Mouse (Mus musculus) spleen, postnatal 14 days (tissue): ENCODE results near the gene Pagr1a.

Experiments
- DNase-seq, 2 experiments: peaks; one replicate each; pipeline ENCODE4 v3.0.0; 2021 to 2022; ENCODE audit warnings: low spot score in 2 of 2

Pagr1a gene

DNA sequence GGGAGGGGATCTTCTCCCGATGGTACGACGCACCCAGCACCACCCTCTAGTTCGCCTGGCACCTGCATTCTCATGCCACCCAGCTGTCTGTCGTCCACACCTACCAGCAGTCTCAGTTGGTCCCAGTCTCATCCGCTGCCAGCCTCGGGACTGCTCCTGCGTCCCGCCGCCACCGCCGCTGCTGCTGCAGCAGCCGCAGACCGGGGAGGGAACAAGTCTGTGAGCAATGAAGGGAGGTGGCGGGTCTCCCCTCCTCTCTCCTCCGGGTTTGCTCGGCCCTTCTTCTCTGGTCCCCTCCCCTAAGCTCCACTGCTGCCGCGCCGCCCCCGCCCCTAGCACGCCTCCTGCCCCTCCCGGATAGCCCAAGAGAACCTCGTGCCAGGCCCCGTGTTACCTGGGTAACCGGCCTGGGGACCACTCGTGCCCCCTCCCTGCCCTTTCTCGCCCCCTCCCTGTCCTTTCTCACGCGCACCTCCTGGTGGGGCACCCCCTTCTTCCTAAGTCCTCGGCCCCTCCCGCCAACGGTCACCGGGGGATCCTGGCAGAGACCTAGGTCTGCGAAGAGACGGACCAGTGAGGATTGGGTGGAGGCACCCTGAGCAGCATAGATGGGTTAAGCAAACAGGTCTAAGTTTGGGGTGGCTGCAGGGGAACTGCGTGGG, 3.9 kb upstream of the Pagr1a start, which contains the start of the genes Gm42742 and Prrt2:
TSS of gene Gm42742 (minus strand) at position 197 of the 662 bp plus-strand sequence.
TSS of gene Prrt2 (minus strand) at position 311 of the 662 bp plus-strand sequence.
- no peak for DNase-seq

DNA sequence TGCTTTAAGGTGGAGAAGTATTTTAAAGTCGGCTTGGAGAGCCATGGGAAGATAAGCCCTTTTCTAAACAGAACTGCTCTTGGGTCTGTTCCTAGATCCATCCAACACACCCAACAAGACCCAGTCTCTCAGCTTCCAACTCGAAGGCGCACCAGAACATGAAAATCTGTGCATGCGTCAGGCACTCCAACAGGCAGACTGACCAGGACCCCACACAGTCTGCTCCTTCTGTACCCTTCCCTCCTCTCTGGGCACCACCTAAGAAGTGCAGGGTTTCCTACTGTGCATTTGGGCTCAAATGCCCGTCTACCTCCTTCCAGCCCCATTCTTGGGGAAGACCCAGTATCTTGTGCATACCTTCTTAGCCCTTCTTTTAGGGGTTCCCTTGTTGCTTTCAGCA, 3.3 kb upstream of the Pagr1a start:
- DNase-seq = no peak

DNA sequence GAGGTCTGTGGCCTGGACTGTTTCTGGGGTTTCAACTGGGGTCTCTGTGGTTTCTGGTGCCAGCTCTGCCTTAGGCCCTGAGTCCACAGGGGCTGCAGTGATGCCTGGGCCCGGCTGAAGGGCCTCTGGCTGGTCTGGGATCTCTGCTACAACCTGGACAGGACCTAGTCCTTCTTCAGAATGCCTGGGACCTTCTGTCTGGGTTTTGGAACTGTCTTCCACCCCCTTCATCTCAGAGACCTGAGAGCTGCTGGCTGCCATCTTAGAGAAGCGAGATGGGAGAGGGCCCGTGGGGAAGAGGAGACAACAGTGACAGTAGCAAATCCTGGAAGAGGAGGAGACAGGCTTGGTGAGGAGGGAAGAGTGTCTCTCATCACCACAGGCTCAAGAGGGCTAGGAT, 2.9 kb upstream of the Pagr1a start:
- no peak for DNase-seq

DNA sequence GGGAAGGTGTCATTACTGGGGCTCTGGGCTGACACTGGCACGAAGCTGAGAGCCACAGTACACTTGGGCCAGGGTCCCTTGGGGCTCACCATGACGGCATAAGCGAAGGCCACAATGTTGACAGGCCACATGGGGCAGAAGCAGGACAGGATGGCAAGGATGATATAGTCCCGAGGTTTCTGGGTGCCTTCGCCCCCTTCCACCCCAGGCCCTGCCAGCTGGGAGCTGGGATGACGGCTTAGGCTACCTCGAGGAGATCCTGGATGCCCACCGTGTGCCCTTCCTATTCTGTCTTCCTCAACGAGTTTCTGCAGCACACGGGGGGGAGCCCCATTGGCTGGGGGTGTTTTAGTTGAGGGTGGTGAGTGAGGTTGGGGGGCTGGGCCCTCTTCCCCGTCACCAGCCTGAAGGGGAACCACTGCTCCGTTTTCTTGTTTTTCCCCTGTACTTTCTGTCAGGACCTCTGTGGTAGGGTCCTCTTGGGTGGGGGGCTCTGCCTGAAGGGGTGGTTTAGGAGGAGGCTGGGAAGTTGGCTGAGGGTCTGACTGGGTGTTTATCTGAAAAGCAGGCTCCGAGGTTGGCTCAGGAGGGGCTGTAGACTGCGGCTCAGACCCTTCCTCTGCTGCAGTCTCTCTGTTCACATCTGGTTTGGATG, 2.3 kb upstream of the Pagr1a start:
- DNase-seq = no peak

DNA sequence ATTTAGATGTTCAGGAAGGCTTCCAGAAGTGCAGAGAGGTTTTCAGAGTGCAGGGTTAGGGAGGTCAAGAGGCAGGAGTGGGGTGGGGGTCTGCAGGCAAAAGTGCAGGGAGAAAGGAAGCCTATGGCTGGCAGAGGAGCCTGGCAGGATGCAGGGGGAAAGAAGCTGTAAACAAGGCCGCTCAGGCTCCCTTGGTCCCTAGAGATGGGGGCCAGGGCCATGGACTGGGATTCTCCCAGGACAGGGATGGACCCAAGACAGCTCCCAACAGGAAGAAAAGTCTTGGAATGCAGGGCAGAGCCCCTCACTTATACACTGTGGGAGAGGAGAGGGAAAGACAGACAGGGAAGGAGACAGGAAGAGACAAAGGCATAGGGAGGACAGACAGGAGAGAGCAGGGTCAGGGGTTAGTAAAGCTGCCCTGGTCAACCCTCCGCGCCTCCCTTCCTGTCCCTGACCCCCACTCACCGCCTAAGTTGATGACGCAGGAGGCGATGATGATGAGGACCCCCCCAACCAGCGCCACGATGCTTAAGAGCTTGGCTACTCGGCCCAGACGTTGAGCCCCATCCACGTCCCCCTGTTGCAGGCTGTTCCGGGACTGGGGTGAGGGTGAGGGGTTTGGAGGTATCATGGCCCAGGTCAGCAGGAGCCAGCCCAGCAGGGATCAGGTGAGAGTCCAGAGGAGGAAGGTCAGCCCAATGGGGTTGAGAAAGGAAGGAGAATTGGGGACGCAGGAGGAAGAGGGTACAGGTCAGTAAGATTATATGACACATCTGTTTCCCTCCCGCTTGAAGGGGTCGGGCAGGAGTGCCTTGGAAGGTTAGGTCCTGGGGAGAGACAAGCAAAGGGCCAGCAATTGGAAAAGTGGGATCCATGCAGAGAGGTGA, 1.5 kb upstream of the Pagr1a start:
- DNase-seq = no peak

DNA sequence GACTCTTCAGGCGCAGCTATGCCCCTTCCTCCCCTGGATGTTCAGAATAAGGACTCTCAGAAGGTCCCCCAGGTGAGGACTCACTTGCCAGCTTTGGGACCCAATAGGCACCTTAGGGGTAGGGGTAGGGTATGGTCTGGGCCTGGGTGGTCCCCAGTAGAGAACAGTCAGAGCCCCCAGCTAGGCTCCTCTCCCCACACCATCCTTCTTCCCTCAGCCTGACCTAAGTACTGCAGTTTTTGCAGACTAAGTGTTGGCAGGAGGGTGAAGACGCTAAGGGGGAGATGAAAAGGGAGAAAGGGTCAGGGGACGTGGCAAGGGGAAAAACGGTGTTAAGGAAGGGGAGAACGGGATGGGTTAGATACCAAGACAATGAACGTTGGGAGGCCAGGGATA, 796 bp upstream of the Pagr1a start:
- DNase-seq = no peak

DNA sequence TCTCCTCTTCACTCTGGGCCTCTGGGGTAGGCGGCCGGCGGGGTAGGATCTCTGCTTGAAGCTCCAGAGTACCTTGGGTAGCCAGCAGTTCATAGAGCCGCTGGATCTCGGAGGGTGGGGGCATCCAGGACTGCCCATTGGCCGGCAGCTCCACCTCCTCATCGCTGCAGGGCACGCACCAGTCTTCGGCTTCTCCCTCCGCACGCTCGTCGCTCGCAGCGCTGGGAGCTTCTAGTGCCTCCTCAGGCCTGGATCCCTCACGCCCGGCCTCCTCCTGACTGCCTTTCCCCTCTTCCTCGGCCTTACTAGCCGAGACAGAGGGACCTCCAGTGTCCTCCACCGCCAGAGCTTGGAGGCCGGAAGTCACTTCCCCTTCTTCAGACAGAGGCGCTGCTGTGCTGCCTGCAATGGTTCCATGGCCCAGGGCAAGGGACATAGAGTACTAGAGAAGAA, 640 bp downstream of the Pagr1a start:
- no peak for DNase-seq

DNA sequence TGATC, 869 bp downstream of the Pagr1a start, which contains the start of gene Pagr1b:
TSS of gene Pagr1b (minus strand) at position 4 of the 5 bp plus-strand sequence.
- no peak for DNase-seq

DNA sequence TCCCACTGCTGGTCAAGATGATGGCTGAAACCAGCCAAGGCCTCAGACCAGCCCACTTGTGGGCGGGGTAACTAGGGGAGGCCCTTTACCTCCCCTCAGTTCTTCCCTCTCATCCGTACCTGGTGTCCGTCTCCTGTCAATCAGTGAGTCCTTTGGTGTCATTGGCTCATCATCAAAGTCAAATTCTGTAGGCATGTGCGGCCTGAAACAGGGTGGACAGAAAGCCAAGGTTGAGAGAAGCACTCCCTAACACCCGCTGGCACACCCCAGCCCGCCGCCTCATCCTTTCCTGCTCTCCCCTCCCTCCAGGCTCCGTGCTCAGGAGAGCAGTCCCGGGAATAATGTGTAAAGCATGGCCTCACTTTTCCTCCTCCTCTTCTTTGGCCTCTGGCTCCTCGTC, 1.1 kb downstream of the Pagr1a start:
- no peak for DNase-seq

DNA sequence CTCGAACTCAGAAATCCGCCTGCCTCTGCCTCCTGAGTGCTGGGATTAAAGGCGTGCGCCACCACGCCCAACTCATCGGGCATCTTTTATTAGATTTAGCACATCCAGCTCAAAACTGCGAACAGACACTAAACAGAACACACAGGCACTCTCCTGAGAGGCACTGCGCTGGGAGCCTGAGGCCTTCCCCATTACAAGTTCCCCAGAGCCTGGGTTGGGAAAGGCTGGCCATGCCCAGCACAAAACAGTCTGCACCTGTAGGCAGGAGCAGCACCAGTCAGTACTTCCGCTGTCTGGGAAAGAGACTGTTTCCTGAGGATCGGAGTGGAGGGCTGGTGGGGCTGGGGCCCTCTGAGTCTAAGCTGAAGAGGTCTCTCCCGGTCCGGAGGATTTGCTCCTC, 2.2 kb downstream of the Pagr1a start:
- DNase-seq = no peak

DNA sequence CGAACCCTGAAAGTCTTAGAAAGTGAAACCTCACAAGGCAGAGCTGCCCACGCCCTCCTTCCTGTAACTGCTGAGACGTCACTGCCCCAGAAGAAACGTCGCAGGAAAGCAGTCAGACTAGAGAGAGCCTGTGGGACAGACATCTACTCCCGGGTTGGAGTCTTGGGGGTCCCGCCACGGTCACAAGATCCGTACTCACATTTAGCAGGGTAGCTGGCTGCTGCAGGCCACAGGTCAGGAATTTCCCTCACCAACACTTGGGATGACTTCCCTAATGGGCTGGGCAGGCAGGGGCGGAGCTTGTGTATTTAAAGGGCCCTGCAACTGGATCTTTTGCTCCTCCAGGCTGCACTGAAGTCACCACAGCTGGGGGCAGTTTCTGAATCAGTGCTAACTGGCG, 2.8 kb downstream of the Pagr1a start, which contains the start of gene Mvp:
TSS of gene Mvp (minus strand) at position 302 of the 400 bp plus-strand sequence.
- DNase-seq = peak in 1 of 2 experiments; percentile 48

DNA sequence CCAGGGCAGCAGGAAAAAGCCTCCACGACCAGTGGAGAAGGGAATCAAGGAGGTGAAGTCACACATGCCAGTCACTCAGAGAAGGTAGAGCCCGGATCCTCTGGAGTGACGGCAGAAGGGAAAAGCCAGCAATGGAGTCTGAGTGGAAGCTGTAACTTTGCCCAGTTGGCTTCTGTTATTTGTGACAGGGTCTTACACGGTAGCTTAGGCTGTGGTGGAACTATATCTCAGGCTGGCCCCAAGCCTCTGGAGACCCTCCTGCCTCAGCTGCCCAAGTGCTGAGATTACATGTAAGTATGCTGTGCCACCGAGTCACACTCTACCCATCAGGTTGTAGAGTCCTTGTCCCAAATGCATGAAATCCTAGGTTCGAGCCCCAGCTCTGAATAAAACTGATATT, 3.8 kb downstream of the Pagr1a start:
- no peak for DNase-seq

DNA sequence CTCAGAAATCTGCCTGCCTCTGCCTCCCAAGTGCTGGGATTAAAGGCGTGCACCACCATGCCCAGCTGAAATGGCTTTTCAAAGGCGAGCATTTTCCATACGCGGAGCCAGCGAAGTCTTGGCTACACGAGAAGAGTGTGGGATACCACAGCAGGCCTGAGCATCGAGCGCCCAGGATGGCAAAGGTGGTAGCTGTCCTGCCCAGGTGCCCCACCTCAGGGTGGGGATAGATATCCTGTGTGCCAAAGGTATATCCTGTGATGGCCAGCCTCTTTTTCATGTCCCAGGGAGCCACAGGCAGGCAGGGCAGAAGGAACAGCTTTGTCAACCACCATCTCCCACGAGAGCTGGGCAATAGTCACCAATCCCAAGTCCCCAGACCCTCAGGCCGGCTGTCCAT, 4.3 kb downstream of the Pagr1a start:
- no peak for DNase-seq

DNA sequence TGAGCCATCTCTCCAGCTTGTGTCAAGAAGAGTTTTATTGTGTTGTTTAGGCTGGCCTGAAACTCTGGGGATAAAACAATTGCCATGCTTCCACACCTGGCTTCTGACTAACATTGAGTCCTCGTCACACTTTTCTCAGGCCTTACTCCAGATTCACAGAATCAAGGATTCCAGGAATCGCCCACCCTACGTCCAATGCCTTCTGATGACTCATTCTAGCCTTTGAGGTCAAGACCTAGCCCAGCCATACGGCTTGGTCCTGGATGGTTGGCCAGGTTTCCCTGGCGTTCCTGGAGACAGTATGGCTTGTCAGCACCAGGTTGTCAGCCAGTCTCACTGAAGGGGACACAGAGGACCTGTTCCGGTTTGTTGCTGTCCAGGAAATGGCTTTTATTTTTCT, 4.8 kb downstream of the Pagr1a start:
- no peak for DNase-seq

DNA sequence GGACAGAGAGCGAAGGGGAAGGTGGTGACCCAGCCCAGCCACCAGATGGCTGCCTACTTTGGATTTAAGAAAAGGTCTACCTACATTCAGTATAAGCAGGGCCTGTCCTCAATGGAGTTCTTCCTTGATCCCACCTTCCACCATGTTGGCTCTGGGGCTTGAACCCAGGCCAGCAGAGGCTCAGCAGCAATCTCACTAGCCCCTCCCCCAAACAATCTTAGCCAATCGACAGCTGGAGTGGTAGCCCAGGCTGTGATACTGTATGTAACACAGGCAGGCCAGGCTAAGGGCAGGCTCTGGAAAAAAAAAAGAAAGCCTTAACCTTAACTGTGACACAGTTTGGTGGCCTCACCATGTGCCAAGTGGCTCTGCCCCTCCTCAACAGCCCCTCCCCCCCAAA, 5.4 kb downstream of the Pagr1a start:
- no peak for DNase-seq

DNA sequence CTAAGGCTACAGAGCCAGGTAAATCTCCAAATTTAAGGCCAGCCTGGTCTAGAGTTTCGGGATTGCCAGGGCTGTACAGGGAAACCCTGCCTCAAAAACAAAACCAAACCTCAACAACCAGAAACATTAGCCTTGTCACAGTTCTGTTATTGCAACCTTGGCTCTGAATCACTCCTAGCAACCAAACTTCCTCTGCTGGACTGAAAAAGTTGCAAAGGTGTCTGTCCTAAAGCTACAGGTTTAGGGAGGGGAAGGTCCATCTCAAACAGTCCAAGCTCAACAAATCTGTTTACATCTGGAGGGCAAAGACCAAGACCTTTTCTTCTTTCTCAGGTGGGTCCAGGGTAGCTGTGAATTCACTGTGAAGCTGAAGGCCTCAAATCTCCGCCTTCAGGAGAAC, 6.1 kb downstream of the Pagr1a start:
- DNase-seq = no peak

DNA sequence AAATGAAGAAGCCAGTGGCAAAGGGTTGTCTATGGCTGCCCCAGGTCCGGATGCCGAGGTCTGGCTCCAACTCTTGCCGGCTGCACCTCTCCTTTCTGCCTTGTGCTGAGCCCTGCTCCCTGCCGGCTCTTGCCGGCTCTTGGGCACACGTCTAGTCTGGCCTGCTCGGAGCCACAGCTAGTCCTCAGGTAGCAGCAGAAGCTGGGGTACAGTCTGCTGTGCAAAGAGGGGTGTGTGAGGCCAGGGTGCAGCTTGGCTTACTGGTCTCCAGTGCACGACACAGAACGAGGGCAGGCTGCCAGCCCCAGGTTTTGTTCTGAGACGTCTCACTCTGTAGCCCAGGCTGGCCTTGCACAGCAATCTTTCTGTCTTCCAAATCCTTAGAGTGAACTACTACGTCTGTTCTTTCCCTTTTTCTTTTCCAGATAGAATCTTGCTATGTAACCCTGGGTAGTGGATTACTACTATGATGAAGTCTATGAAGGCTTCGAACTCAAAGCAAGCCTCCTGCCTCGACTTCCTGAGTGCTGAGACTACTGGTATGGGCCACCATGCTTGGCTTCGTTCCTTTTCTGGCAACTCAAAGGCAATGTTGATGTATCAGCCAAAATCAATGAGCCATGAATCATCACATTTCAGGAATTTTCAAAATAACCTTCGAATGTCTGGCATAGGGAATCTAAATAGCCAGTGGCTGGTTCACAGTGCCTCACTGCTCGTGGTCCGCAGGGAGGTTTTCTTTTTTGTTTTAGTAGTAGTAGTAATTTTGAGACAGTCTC, 7.7 kb downstream of the Pagr1a start:
- DNase-seq = no peak

DNA sequence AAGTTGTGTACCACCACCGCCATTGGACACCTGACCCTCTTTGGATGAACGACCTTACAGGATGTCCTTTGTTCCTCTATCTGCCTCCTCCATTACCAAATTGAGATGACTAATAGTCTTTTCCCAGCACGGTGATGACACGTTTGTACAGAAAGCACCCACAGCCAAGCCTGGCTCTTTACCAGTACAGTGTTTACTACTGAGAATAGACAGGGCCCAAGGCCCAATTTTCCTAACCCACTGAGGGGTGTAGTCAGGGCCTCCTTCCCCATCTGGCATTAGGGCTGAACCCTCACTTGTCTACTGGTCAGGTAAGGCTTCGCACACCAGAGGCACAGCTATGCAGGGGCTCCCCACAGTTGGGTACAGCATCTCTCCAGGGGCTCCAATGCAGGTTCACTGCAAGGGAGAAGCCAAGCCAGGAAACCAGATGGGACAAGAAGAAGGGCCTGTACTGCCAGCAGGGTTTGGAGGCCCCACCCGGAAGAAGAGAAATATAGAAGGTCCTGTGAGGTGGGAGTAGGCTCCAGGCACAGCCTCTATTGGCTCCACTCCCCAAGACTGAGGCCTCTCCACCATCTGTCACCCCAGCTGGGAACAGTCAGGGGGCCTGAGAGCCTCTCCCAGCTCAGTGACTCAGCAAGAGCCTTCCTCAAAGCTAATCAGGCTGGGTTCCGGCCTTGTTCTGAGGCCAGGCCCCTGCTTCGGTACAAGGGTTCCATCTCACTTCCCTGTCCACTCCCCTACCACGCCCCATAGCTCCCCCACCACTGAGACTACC, 8.7 kb downstream of the Pagr1a start:
- DNase-seq = peak in 1 of 2 experiments; percentile 41

DNA sequence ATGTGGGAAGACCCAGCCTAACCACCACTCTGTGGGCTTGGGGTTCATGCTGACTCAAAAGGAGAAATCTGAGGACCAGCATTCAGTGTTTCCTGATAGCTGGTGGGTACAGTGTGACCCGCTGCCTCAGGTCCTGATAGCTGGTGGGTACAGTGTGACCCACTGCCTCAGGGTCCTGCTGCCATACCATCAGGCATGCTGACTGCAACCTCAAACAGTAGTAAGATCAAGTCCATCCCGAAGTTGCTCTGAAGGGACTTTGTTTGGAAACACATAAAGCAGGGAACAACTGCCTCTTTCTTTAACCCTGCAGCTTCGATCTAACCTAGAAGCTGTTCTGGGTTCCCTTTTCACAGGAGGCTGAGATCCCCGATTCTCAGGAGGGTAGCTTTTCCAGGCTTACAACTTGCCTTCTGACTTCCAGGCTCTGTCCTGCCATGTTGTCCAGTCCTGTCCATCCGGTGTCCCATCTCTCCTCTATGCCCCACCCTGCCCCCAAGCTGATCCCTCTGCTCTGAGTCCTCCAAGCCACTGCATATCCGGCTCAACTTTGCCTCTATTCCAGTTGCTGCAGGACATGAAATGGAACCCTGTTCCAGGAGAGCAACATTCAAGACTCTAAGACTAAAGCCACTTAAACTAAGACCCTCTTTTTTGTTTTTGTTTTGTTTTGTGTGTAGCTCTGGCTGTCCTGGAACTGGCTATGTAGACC, 9.7 kb downstream of the Pagr1a start:
- no peak for DNase-seq

DNA sequence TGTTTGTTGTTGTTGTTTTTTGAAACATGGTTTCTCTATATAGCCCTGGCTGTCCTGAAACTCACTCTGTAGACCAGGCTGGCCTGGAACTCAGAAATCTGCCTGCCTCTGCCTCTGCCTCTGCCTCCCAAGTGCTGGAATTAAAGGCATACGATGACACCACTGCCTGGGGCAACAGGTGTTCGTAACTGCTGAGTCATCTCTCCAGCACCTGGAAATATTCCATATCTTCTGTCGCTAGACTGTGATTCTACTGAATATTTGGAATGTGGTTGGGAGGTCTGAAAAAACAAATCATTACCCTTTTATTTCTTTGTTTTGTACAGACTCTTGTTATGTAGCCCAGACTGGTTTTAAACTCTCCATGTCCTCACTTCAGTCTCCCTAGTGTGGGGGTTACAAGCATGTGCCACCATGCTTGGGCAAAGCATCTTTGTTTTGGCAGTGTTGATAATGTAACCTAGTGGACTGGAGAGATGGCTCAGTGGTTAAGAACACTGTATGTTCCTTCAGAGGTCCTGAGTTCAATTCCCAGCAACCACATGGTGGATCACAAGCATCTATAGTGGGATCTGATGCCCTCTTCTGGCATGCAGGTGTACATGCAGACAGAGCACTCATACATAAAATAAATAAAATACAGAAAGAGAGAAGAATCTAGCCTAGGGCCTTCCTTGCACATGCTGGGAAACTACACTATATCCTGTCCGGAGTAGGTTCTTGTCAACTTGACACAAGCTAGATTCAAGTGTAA, 12.9 kb downstream of the Pagr1a start:
- DNase-seq = no peak
